Mouse (Mus musculus): ENCODE measurements at regions not wholly inside any gene's neighbourhood (a gene's known extent, or its start where the extent isn't known, plus 50 kb on each side); places are given as distances from the start of the nearest gene placed in this dataset.

- Histone ChIP-seq H3K27ac (replicated peaks) (no peak overlapping the region), H3K4me1 (no peaks in the 10 kb centered on the region), H3K36me3 (no peaks in the 10 kb centered on the region), H3K4me3 (no peak overlapping the region), H3K9me3 (replicated peaks) (no peaks in the 10 kb centered on the region), H3K27me3 (ENCODE audit: low read depth, poor library complexity, severe bottlenecking) (no peaks in the 10 kb centered on the region)
- DNase-seq (ENCODE audit: low spot score) = no peak
- WGBS = 91% methylated on average over 1 of the region's 1 CpGs
Measured at GRCm38 (mm10) chr3:45659052-45659451, 280.9 kb downstream of the Pcdh10 start.

GRCm38 (mm10) chr3:45670434-45670833 lies 292.2 kb downstream of the Pcdh10 start:
- no peaks in the 10 kb centered on the region for H3K4me1 ChIP-seq
- H3K27me3 ChIP-seq (ENCODE audit: low read depth, poor library complexity, severe bottlenecking) = no peaks in the 10 kb centered on the region
- no peaks in the 10 kb centered on the region for H3K36me3 ChIP-seq
- no peak overlapping the region for H3K27ac ChIP-seq (replicated peaks)
- no peaks in the 10 kb centered on the region for H3K9me3 ChIP-seq (replicated peaks)
- no peak for DNase-seq (ENCODE audit: low spot score)
- no peak overlapping the region for H3K4me3 ChIP-seq

GRCm38 (mm10) chr3:45677672-45678071 lies 299.5 kb downstream of the Pcdh10 start:
- 91% methylated on average over 6 of the region's 6 CpGs for WGBS
- H3K27ac ChIP-seq (replicated peaks) = no peak overlapping the region
- H3K4me3 ChIP-seq = no peak overlapping the region
- H3K36me3 ChIP-seq = no peaks in the 10 kb centered on the region
- no peaks in the 10 kb centered on the region for H3K9me3 ChIP-seq (replicated peaks)
- peaks cover 10% of the 10 kb centered on the region for H3K4me1 ChIP-seq
- DNase-seq (ENCODE audit: low spot score) = no peak
- H3K27me3 ChIP-seq (ENCODE audit: low read depth, poor library complexity, severe bottlenecking) = no peaks in the 10 kb centered on the region

- Histone ChIP-seq H3K27me3 (ENCODE audit: low read depth, poor library complexity, severe bottlenecking) (no peaks in the 10 kb centered on the region), H3K36me3 (no peaks in the 10 kb centered on the region), H3K4me1 (peaks cover 10% of the 10 kb centered on the region), H3K4me3 (peak overlapping the region; percentile 36), H3K9me3 (replicated peaks) (no peaks in the 10 kb centered on the region), H3K27ac (replicated peaks) (no peak overlapping the region)
- peak; percentile 39 for DNase-seq (ENCODE audit: low spot score)
- WGBS = 2% methylated on average over 12 of the region's 12 CpGs
Measured at GRCm38 (mm10) chr3:45681410-45681809, 303.2 kb downstream of the Pcdh10 start.

GRCm38 (mm10) chr3:45707891-45708290 lies 329.7 kb downstream of the Pcdh10 start:
- Histone ChIP-seq H3K27ac (replicated peaks) (no peak overlapping the region), H3K9me3 (replicated peaks) (no peaks in the 10 kb centered on the region), H3K4me3 (no peak overlapping the region), H3K36me3 (no peaks in the 10 kb centered on the region), H3K4me1 (no peaks in the 10 kb centered on the region), H3K27me3 (ENCODE audit: low read depth, poor library complexity, severe bottlenecking) (no peaks in the 10 kb centered on the region)
- DNase-seq (ENCODE audit: low spot score) = no peak
- WGBS = 39% methylated on average over 1 of the region's 1 CpGs

All from midbrain, embryonic 10.5 days (tissue).